Mouse (Mus musculus): ENCODE measurements around the gene Man1c1.

DNA sequence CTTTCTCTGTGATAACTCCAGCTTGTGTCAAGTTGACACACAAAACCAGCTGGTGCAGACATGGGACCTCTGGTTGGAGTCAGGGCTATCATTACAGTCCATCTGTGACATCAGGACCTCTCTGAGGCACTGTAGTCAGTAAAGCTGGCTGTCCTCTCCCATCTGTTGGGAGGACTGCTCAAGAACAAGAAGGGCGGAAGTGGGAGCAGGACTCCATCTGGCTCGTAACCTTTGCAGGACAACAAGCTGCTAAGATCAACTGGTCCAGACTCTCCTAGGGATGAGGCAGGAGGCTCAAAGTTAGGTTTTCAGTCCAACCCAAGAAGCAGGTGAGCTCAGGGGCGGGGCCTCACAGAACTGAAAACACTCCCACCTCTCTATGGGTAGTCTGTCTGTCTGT is 29.1 kb downstream of the Man1c1 start:
- TF ChIP-seq CTCF (IDR thresholded peaks at IDR 0.05; ENCODE audit: low read depth, low read length): no peak
- TF ChIP-seq GATA1 (IDR thresholded peaks at IDR 0.05; ENCODE audit: borderline replicate concordance, low read length): no peak
- no peak for TF ChIP-seq POLR2AphosphoS5 (IDR thresholded peaks at IDR 0.05; ENCODE audit: insufficient replicate concordance, low read depth, low read length)
- TF ChIP-seq TAL1 (conservative IDR thresholded peaks at IDR 0.05; ENCODE audit: low read depth, low read length): no peak

All from G1E (cell line).